Mouse (Mus musculus) midbrain, embryonic 14.5 days (tissue): ENCODE data around the gene Zdhhc4. TPM values are rescaled to one million over a fixed set of nuclear protein-coding genes. Genes with fewer than 3 reads are reported as not detected.

Source experiments
- ATAC-seq: fragments of 200-750 bp; cut with Nextera tagmentation; 2 replicates; pipeline ENCODE4 v1.8.0; 2017; ENCODE audit warnings: moderate number of reproducible peaks, moderate library complexity; ENCODE audit not compliant: low FRiP score, low TSS enrichment
- DNase-seq: peaks from one replicate; pipeline ENCODE4 v3.0.0-alpha.2; 2015
- H3K27ac ChIP-seq: fragments of 300-500 bp; sonication (generic); replicated peaks from 2 replicates; pipeline ENCODE4 v1.5.1; 2014; ENCODE audit warnings: mild to moderate bottlenecking, low read depth, low read length, moderate library complexity
- H3K27me3 ChIP-seq: fragments of 300-500 bp; sonication (generic); 2 replicates; pipeline ENCODE4 v1.6.1; 2014; ENCODE audit warnings: low read length, control low read depth, mixed read lengths; ENCODE audit not compliant: control insufficient read depth, insufficient read depth
- H3K36me3 ChIP-seq: fragments of 300-500 bp; sonication (generic); 2 replicates; pipeline ENCODE4 v1.6.1; 2014; ENCODE audit warnings: low read length, control low read depth; ENCODE audit not compliant: control insufficient read depth, insufficient read depth
- H3K4me1 ChIP-seq: fragments of 300-500 bp; sonication (generic); 2 replicates; pipeline ENCODE4 v1.6.1; 2014; ENCODE audit warnings: mild to moderate bottlenecking, antibody characterized with exemption, low read length, control low read depth; ENCODE audit not compliant: control insufficient read depth, insufficient read depth
- H3K4me2 ChIP-seq: fragments of 300-500 bp; sonication (generic); 2 replicates; pipeline ENCODE4 v1.6.1; 2014; ENCODE audit warnings: mild to moderate bottlenecking, low read length, moderate library complexity
- H3K4me3 ChIP-seq: fragments of 300-500 bp; sonication (generic); replicated peaks from 2 replicates; pipeline ENCODE4 v1.5.1; 2014; ENCODE audit warnings: low read depth, low read length
- H3K9ac ChIP-seq: fragments of 300-500 bp; sonication (generic); replicated peaks from 2 replicates; pipeline ENCODE4 v1.6.1; 2014; ENCODE audit warnings: mild to moderate bottlenecking, low read length, moderate library complexity
- H3K9me3 ChIP-seq: fragments of 300-500 bp; sonication (generic); 2 replicates; pipeline ENCODE4 v1.6.1; 2016; ENCODE audit warnings: low read length, control low read depth, mixed read lengths; ENCODE audit not compliant: control insufficient read depth
- WGBS: fragments of 180-500 bp; shearing (Covaris S2); extraction: QIAGEN DNeasy Blood & Tissue Kit; methylation state at CpG from one replicate; pipeline ENCODE4 v1.1.7; 2014; 5-methylcytosine and 5-hydroxymethylcytosine counted together
- polyA plus RNA-seq: library from polyadenylated mRNA; unstranded; fragments of >200 nt; fragmentation: Nextera tagmentation; extraction: Ambion mirVana; gene quantifications from 2 replicates; pipeline ENCODE4 v1.2.1, GENCODE M21; 2014

The Zdhhc4 gene
- polyA plus RNA-seq = 75.1 and 84.3 TPM in 2 replicates

GRCm38 (mm10) chr5:143328690-143329495 lies at the start of gene Zdhhc4:
Zdhhc4 (minus strand) TSS chr5:143329256.
- ATAC-seq (peak; percentile 70; the same call in 1 of the 2 replicates), DNase-seq (peak; percentile 98)
- Histone ChIP-seq H3K9me3 (no peaks in the 10 kb centered on the region), H3K4me2 (peak within 1 kb of the TSS; percentile 95), H3K36me3 (peaks cover 27% of the 10 kb centered on the region), H3K4me3 (peak within 1 kb of the TSS; percentile 94), H3K9ac (peak within 1 kb of the TSS; percentile 89), H3K27ac (peak within 1 kb of the TSS; percentile 53), H3K27me3 (no peaks in the 10 kb centered on the region), H3K4me1 (peaks cover 14% of the 10 kb centered on the region)
- under 1% methylated on average over 57 of the region's 57 CpGs for WGBS

DNA sequence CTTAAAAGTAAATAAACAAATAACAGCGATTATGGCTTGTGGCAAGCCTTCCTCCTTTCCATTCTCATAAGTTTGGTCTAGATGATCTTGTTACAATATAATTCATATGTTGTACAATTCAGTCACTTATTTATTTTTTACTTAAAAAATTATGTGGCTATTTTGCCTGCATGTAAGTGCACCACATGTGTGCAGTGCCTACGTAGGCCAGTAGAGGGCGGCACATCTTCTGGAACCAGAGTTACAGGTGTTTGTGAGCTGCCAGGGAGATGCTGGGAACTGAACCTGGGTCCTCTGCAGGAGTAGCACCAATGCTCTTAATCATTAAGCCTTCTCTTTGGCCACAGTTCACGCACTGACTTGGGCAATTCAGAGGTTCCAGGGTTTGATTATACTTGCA lies 47.1 kb upstream of the Zdhhc4 start:
- Histone ChIP-seq H3K9ac (no peak overlapping the region), H3K36me3 (no peaks in the 10 kb centered on the region), H3K4me3 (no peak overlapping the region), H3K27me3 (peaks cover 40% of the 10 kb centered on the region), H3K27ac (no peak overlapping the region), H3K4me2 (no peak overlapping the region), H3K4me1 (no peaks in the 10 kb centered on the region), H3K9me3 (no peaks in the 10 kb centered on the region)
- ATAC-seq = no peak
- DNase-seq = no peak
- 87% methylated on average over 4 of the region's 4 CpGs for WGBS

DNA sequence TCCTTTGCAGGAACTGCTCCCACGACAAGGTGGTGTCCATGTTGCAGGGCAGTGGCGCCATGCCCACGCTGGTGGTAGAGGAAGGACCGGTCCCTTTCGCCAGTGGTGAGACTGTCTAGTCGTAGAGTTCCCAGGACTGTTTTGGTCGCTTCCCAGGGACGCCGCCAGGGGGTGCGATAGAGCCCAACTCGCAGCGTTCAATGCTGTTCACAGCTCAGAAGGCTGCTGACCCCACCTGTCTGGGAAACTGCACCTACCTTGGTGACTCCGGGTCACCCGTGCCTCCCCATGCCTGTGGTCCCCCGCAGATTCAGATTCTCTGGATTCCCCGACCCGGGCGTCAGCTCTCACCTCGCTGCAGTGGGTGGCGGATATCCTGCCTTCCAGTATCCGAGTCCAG lies 46.2 kb upstream of the Zdhhc4 start:
- 8% methylated on average over 21 of the region's 21 CpGs for WGBS

DNA sequence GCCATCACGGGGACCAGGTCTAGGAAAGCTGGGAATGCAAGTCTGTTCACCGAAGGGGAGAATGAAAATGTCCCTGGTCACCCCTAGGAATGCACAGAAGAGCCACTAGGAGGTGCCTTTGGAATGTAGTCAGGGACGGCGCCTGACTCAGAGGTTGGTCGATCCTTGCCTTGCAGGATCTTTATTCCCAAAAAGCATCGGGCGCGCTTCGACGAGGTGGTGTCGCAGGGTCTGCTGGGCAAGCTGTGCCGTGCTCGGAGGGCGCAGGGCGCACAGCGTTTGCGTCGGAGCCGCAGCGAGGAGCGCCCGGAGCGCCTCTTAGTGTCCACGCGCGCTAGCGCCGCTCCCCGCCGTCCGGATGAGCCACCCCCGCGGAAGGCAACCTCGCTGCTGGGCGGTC lies 43.8 kb upstream of the Zdhhc4 start:
- Histone ChIP-seq H3K27me3 (peaks cover 71% of the 10 kb centered on the region), H3K9me3 (no peaks in the 10 kb centered on the region), H3K9ac (peak overlapping the region; percentile 20; the same call in 1 of the 2 replicates), H3K27ac (no peak overlapping the region), H3K4me3 (peak overlapping the region; percentile 31), H3K36me3 (no peaks in the 10 kb centered on the region), H3K4me1 (peaks cover 7% of the 10 kb centered on the region; the same call in 1 of the 2 replicates), H3K4me2 (peak overlapping the region; percentile 53)
- peak; percentile 53 for DNase-seq
- 2% methylated on average over 35 of the region's 35 CpGs for WGBS
- ATAC-seq = no peak

More for the DNA sequence above, 46.2 kb upstream of the Zdhhc4 start:
- peaks cover 1% of the 10 kb centered on the region; the same call in 1 of the 2 replicates for H3K4me1 ChIP-seq
- H3K9ac ChIP-seq = no peak overlapping the region
- H3K27me3 ChIP-seq = peaks cover 49% of the 10 kb centered on the region
- no peak overlapping the region; the same call in 1 of the 2 replicates for H3K4me3 ChIP-seq
- H3K9me3 ChIP-seq = no peaks in the 10 kb centered on the region
- no peaks in the 10 kb centered on the region for H3K36me3 ChIP-seq
- H3K27ac ChIP-seq = no peak overlapping the region
- peak overlapping the region; percentile 38 for H3K4me2 ChIP-seq
- peak; percentile 76 for DNase-seq
- no peak for ATAC-seq

- WGBS = 44% methylated on average over 4 of the region's 4 CpGs
- Histone ChIP-seq H3K9ac (no peak overlapping the region), H3K27me3 (peaks cover 75% of the 10 kb centered on the region), H3K4me2 (no peak overlapping the region), H3K36me3 (no peaks in the 10 kb centered on the region), H3K27ac (no peak overlapping the region), H3K4me1 (peaks cover 7% of the 10 kb centered on the region; the same call in 1 of the 2 replicates), H3K4me3 (no peak overlapping the region), H3K9me3 (no peaks in the 10 kb centered on the region)
- no peak for DNase-seq
- ATAC-seq = no peak
Measured at GRCm38 (mm10) chr5:143371146-143371510, 42.1 kb upstream of the Zdhhc4 start.

GRCm38 (mm10) chr5:143370416-143371145 lies 41.5 kb upstream of the Zdhhc4 start:
- 21% methylated on average over 17 of the region's 17 CpGs for WGBS
- Histone ChIP-seq H3K27ac (no peak overlapping the region), H3K36me3 (no peaks in the 10 kb centered on the region), H3K27me3 (peaks cover 75% of the 10 kb centered on the region), H3K9ac (no peak overlapping the region), H3K4me1 (peaks cover 7% of the 10 kb centered on the region; the same call in 1 of the 2 replicates), H3K4me2 (peak overlapping the region; percentile 47), H3K9me3 (no peaks in the 10 kb centered on the region), H3K4me3 (peak overlapping the region; percentile 19)
- DNase-seq (no peak), ATAC-seq (no peak)

- DNase-seq = peak; percentile 11
Measured at GRCm38 (mm10) chr5:143369611-143370255, 40.7 kb upstream of the Zdhhc4 start.

DNA sequence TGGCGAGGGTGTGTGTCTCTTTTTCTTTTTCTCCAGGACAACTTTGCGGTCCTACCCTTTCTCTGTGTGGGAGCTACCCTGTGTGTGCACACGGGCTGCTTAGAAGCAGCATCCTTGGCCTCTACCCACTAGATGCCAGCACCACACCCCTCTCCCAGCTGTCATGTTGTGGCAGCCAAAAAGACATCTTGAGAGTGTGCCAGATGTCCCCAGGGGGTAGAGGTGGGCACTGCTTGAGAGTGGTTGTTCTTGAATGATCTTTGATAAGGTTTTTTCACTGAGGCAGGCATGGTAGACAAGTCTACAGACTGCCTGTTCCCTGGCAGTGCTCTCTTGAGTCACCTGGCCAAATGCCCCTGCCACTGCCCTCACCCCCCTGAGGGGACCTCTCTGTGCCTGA lies 38.9 kb upstream of the Zdhhc4 start:
- H3K27me3 ChIP-seq = peaks cover 55% of the 10 kb centered on the region
- no peak for DNase-seq
- 79% methylated on average over 3 of the region's 3 CpGs for WGBS

More at GRCm38 (mm10) chr5:143369611-143370255, 40.7 kb upstream of the Zdhhc4 start:
- H3K4me2 ChIP-seq = peak overlapping the region; percentile 47
- 2% methylated on average over 36 of the region's 36 CpGs for WGBS
- peak overlapping the region; percentile 19 for H3K4me3 ChIP-seq
- H3K27ac ChIP-seq = no peak overlapping the region
- peak overlapping the region; percentile 20; the same call in 1 of the 2 replicates for H3K9ac ChIP-seq
- no peaks in the 10 kb centered on the region for H3K9me3 ChIP-seq
- H3K36me3 ChIP-seq = no peaks in the 10 kb centered on the region
- H3K4me1 ChIP-seq = peaks cover 7% of the 10 kb centered on the region; the same call in 1 of the 2 replicates
- no peak for ATAC-seq
- peaks cover 72% of the 10 kb centered on the region for H3K27me3 ChIP-seq

More for the DNA sequence above, 38.9 kb upstream of the Zdhhc4 start:
- Histone ChIP-seq H3K27ac (no peak overlapping the region), H3K9me3 (no peaks in the 10 kb centered on the region), H3K4me1 (peaks cover 19% of the 10 kb centered on the region), H3K9ac (no peak overlapping the region), H3K4me2 (no peak overlapping the region), H3K36me3 (no peaks in the 10 kb centered on the region), H3K4me3 (no peak overlapping the region)
- no peak for ATAC-seq
